Mouse (Mus musculus) heart, embryonic 13.5 days (tissue): ENCODE results near the gene Nkain4. TPM values are rescaled to one million over a fixed set of nuclear protein-coding genes. Genes with fewer than 3 reads are reported as not detected.

Source experiments
- ATAC-seq: fragments of 200-750 bp; cut with Nextera tagmentation; 2 replicates; pipeline ENCODE4 v1.8.0; 2017; ENCODE audit warnings: moderate TSS enrichment; ENCODE audit not compliant: insufficient number of reproducible peaks, low FRiP score, low TSS enrichment; ENCODE audit errors: extremely low read depth
- H3K27ac ChIP-seq: fragments of 300-500 bp; sonication (generic); replicated peaks from 2 replicates; pipeline ENCODE4 v1.5.1; 2015; ENCODE audit warnings: moderate library complexity, mild to moderate bottlenecking, inconsistent platforms
- H3K27me3 ChIP-seq: fragments of 300-500 bp; sonication (generic); replicated peaks from 2 replicates; pipeline ENCODE4 v1.6.1; 2015; ENCODE audit warnings: mild to moderate bottlenecking, inconsistent platforms
- H3K36me3 ChIP-seq: fragments of 300-500 bp; sonication (generic); 2 replicates; pipeline ENCODE4 v1.6.1; 2015; ENCODE audit warnings: mild to moderate bottlenecking, inconsistent platforms
- H3K4me1 ChIP-seq: fragments of 300-500 bp; sonication (generic); 2 replicates; pipeline ENCODE4 v1.6.1; 2015; ENCODE audit warnings: inconsistent platforms
- H3K4me2 ChIP-seq: fragments of 300-500 bp; sonication (generic); 2 replicates; pipeline ENCODE4 v1.6.1; 2015; ENCODE audit warnings: inconsistent platforms, mild to moderate bottlenecking, moderate library complexity
- H3K4me3 ChIP-seq: fragments of 300-500 bp; sonication (generic); 2 replicates; pipeline ENCODE4 v1.5.1; 2015; ENCODE audit warnings: moderate library complexity, mild to moderate bottlenecking, inconsistent platforms
- H3K9ac ChIP-seq: fragments of 300-500 bp; sonication (generic); 2 replicates; pipeline ENCODE4 v1.6.1; 2015; ENCODE audit warnings: inconsistent platforms, mild to moderate bottlenecking, moderate library complexity
- H3K9me3 ChIP-seq: fragments of 300-500 bp; sonication (generic); 2 replicates; pipeline ENCODE4 v1.6.1; 2016; ENCODE audit warnings: inconsistent platforms
- WGBS: fragments of 180-500 bp; shearing (Covaris S2); methylation state at CpG from one replicate; pipeline ENCODE4 v1.1.7; 2015; ENCODE audit warnings: mixed read lengths; 5-methylcytosine and 5-hydroxymethylcytosine counted together
- microRNA-seq: library from miRNA; unstranded; fragments of <30 nt; microRNA quantifications from one replicate; pipeline ENCODE4, GENCODE M21; 2016
- polyA plus RNA-seq: library from polyadenylated mRNA; unstranded; fragments of >200 nt; fragmentation: Nextera tagmentation; extraction: Ambion mirVana; gene quantifications from 2 replicates; pipeline ENCODE4 v1.2.1, GENCODE M21; 2015

Nkain4 gene
- polyA plus RNA-seq, 1 experiment from 2014 or later = 47.3 TPM

GRCm38 (mm10) chr2:180892841-180893521 lies 61.5 kb downstream of the Nkain4 start:
- no peak for ATAC-seq
- peaks cover 37% of the 10 kb centered on the region for H3K4me1 ChIP-seq
- peak overlapping the region; percentile 59 for H3K9ac ChIP-seq
- peaks cover 100% of the 10 kb centered on the region for H3K27me3 ChIP-seq
- peak overlapping the region; percentile 58 for H3K4me3 ChIP-seq
- H3K27ac ChIP-seq = no peak overlapping the region
- H3K4me2 ChIP-seq = peak overlapping the region; percentile 89
- under 1% methylated on average over 96 of the region's 97 CpGs for WGBS
- H3K36me3 ChIP-seq = no peaks in the 10 kb centered on the region
- no peaks in the 10 kb centered on the region for H3K9me3 ChIP-seq

GRCm38 (mm10) chr2:180891835-180892323 lies 62.6 kb downstream of the Nkain4 start:
- H3K4me3 ChIP-seq = no peak overlapping the region
- WGBS = 12% methylated on average over 9 of the region's 9 CpGs
- ATAC-seq = no peak
- peaks cover 37% of the 10 kb centered on the region for H3K4me1 ChIP-seq
- H3K36me3 ChIP-seq = no peaks in the 10 kb centered on the region
- no peak overlapping the region for H3K9ac ChIP-seq
- no peaks in the 10 kb centered on the region for H3K9me3 ChIP-seq
- H3K4me2 ChIP-seq = no peak overlapping the region
- no peak overlapping the region for H3K27ac ChIP-seq
- H3K27me3 ChIP-seq = peaks cover 100% of the 10 kb centered on the region

DNA sequence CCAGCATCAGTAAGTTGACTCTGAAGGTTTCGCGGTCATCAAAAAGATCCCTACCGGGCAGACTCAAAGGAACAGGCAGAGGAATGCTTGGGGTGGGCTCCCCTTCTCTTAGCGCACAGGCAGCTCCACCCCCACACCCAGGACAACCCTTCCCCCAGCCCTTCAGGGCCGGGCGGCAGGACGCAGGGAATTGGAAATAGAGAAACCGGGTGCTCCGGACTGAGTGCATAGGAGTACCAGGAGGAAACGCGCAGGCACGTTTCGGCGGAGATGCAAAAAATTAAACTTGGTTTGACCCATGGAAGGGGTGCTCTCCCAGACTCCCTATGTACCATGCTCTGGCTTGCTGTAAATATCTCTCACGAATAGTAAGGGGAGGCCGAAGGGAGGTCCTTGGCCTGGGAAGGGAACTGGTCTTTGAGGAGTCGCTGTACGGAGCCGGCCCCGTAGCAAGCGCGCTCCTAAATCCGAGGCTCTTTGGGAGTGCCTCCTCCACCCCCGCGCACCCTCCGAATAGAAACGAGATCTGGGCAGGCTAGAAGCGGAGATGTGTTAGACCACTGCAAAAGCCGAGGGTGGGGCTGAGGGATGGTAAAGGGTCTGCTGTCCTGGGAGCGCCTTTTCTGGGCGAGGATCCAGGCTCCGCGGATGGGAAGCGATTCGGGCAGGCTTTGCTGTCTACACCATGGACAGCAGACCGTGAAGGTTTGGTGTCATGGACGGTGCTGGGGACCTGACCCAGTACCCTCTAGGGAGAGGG lies 63.2 kb downstream of the Nkain4 start:
- H3K27ac ChIP-seq = no peak overlapping the region
- H3K9ac ChIP-seq = no peak overlapping the region
- H3K4me2 ChIP-seq = 0 out of 2 replicates have a peak overlapping the region, but pooled peaks have one; percentile 24
- ATAC-seq = no peak
- 1% methylated on average over 37 of the region's 37 CpGs for WGBS
- H3K4me3 ChIP-seq = 0 out of 2 replicates have a peak overlapping the region, but pooled peaks have one; percentile 7
- peaks cover 37% of the 10 kb centered on the region for H3K4me1 ChIP-seq
- no peaks in the 10 kb centered on the region for H3K9me3 ChIP-seq
- H3K36me3 ChIP-seq = no peaks in the 10 kb centered on the region
- H3K27me3 ChIP-seq = peaks cover 100% of the 10 kb centered on the region

- Histone ChIP-seq H3K27me3 (peaks cover 100% of the 10 kb centered on the region), H3K4me3 (0 out of 2 replicates have a peak overlapping the region, but pooled peaks have one; percentile 7), H3K9me3 (no peaks in the 10 kb centered on the region), H3K36me3 (no peaks in the 10 kb centered on the region), H3K27ac (no peak overlapping the region), H3K9ac (no peak overlapping the region), H3K4me1 (peaks cover 37% of the 10 kb centered on the region), H3K4me2 (peak overlapping the region; percentile 24; the same call in 1 of the 2 replicates)
- no peak for ATAC-seq
- 2% methylated on average over 29 of the region's 29 CpGs for WGBS
Observed at GRCm38 (mm10) chr2:180890422-180891074, 64.0 kb downstream of the Nkain4 start.

DNA sequence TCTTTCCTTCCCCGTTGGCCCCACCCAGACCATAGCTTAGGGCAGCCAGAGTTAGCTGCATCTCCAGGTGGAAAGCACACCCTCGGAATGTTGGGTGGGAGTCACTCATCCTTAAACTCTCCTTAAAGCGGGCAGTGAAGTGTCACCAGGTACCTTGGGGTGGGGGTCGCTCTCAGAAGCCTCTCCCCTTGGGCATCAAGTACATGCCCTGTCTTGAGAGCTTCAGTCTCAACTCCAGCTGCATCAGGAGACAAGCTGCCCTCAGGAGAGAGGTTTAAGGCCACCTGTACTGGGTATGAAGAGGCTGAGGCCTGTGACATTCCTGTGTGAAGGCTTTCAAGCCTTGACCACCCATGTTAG lies 64.6 kb downstream of the Nkain4 start:
- Histone ChIP-seq H3K9ac (no peak overlapping the region), H3K36me3 (no peaks in the 10 kb centered on the region), H3K27ac (no peak overlapping the region), H3K4me3 (no peak overlapping the region), H3K4me1 (peaks cover 37% of the 10 kb centered on the region), H3K27me3 (peaks cover 100% of the 10 kb centered on the region), H3K4me2 (no peak overlapping the region), H3K9me3 (no peaks in the 10 kb centered on the region)
- WGBS = 23% methylated on average over 4 of the region's 4 CpGs
- no peak for ATAC-seq

DNA sequence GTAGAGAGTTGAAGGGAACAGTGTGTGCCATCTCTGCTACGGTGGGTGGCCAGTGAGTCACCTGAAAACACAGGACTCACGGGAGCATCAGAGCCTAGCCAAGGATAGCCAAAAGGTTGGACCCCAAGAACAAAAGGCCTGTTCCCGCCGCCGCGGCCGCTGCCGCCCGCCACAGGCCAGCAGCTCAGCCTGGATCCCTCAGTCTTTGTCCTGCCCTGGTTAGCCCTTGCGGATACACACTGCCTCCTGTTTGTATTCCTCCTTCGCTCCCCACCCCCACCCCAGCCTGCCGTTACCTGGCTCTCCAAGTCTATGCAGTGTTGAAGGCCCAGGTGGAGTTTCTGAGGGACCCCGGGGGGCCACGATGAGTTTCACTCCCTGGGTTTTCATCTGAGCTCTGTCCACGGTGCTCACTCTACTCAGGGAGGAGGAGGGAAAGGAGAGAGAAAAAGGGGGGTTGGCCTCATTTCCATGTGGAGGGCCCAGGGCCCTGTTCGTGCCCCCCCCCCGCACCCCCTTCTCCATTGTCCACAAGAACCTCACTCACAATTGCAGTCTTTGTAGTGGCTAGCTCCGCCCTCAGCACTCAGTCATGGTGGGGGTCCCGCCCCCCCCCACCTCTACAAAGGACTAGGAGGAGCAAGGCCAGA lies 65.1 kb downstream of the Nkain4 start:
- Histone ChIP-seq H3K36me3 (no peaks in the 10 kb centered on the region), H3K27me3 (peaks cover 98% of the 10 kb centered on the region), H3K4me2 (no peak overlapping the region), H3K27ac (no peak overlapping the region), H3K9me3 (no peaks in the 10 kb centered on the region), H3K9ac (no peak overlapping the region), H3K4me1 (peaks cover 32% of the 10 kb centered on the region), H3K4me3 (no peak overlapping the region)
- ATAC-seq = no peak
- WGBS = 10% methylated on average over 19 of the region's 19 CpGs

DNA sequence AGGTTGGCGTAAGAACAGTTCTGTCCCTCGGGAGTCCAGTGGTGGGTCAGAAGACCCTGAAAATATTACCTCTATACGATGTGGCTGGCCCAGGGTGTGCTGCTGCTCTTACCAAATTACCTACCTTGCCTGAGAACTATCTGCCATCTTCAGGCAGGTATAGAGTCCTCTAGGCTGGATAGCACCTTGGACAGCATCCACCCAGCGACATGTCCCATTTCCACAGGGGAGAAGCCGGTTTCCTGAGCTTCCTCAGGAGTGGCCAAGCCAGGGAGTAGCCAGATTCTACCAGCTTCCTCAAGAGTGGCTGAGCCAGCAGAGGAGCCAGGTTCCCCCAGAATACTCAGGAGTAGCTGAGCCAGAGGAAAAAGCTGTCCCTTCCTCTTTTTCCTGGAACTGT lies 69.2 kb downstream of the Nkain4 start:
- Histone ChIP-seq H3K4me1 (no peaks in the 10 kb centered on the region), H3K27me3 (peaks cover 75% of the 10 kb centered on the region), H3K9ac (no peak overlapping the region), H3K4me2 (no peak overlapping the region), H3K9me3 (no peaks in the 10 kb centered on the region), H3K36me3 (no peaks in the 10 kb centered on the region), H3K4me3 (no peak overlapping the region), H3K27ac (no peak overlapping the region)
- 44% methylated on average over 5 of the region's 5 CpGs for WGBS
- ATAC-seq = no peak

Small RNA genes within 50 kb of the gene (microRNA-seq; reads per million reads assigned to microRNA genes)
- not detected for gene Mir124a-3

Other genes starting within 250 kb of the Nkain4 start
- gene Dido1, start 244.7 kb downstream of the Nkain4 start, polyA plus RNA-seq = 14.8 and 16.4 TPM in 2 replicates
- gene Gid8, start 244.6 kb downstream of the Nkain4 start, polyA plus RNA-seq = 43.8 and 50.4 TPM in 2 replicates
- 0.65 and 1.1 TPM in 2 replicates for gene Slc17a9, start 229.4 kb downstream of the Nkain4 start, polyA plus RNA-seq
- gene Bhlhe23, start 177.8 kb downstream of the Nkain4 start, polyA plus RNA-seq = not detected in 2 replicates
- gene Ythdf1, start 33.8 kb downstream of the Nkain4 start, polyA plus RNA-seq = 31.8 and 34.0 TPM in 2 replicates
- gene Birc7, start 25.7 kb downstream of the Nkain4 start, polyA plus RNA-seq = 0.44 and 0.47 TPM in 2 replicates
- 80.0 and 82.9 TPM in 2 replicates for gene Arfgap1, start 12.5 kb upstream of the Nkain4 start, polyA plus RNA-seq
- 0.24 and 0.33 TPM in 2 replicates for gene Col20a1, start 31.8 kb upstream of the Nkain4 start, polyA plus RNA-seq
- gene Chrna4, start 88.8 kb upstream of the Nkain4 start, polyA plus RNA-seq = 0.37 and 0.48 TPM in 2 replicates
- gene Kcnq2, start 180.6 kb upstream of the Nkain4 start, polyA plus RNA-seq = 0.19 TPM in 2 replicates
- gene Eef1a2, start 202.3 kb upstream of the Nkain4 start, polyA plus RNA-seq = 7.8 and 9.7 TPM in 2 replicates
- 180 and 188 TPM in 2 replicates for gene Ppdpf, start 232.5 kb upstream of the Nkain4 start, polyA plus RNA-seq
- gene Ptk6, start 248.1 kb upstream of the Nkain4 start, polyA plus RNA-seq = 0.05 TPM in 1 of 2 replicates, not detected in the other